Mouse (Mus musculus) erythroblast, embryonic 14.5 days (primary cell): Measurements from ENCODE around the gene Gjb5. TPM values are rescaled to one million over a fixed set of nuclear protein-coding genes. Genes with fewer than 3 reads are reported as not detected.

Source experiments
- H3K27me3 ChIP-seq: 2 replicates; pipeline ENCODE4 v1.6.1; 2012; ENCODE audit warnings: inconsistent platforms; ENCODE audit not compliant: control insufficient read depth
- H3K36me3 ChIP-seq: 2 replicates; pipeline ENCODE4 v1.6.1; 2012; ENCODE audit warnings: mild to moderate bottlenecking, inconsistent platforms; ENCODE audit not compliant: control insufficient read depth
- H3K4me1 ChIP-seq: 2 replicates; pipeline ENCODE4 v1.6.1; 2012; ENCODE audit warnings: inconsistent platforms; ENCODE audit not compliant: control insufficient read depth
- H3K4me3 ChIP-seq: replicated peaks from 2 replicates; pipeline ENCODE3; 2012; ENCODE audit warnings: moderate library complexity, mild to moderate bottlenecking, inconsistent platforms
- H3K9me3 ChIP-seq: 2 replicates; pipeline ENCODE4 v1.6.1; 2012; ENCODE audit warnings: low read length, inconsistent platforms, mixed read lengths; ENCODE audit not compliant: control insufficient read depth
- GATA1 ChIP-seq: IDR thresholded peaks from 2 replicates; pipeline ENCODE4 v1.6.1; 2012; ENCODE audit warnings: low read length, inconsistent platforms, mixed read lengths
- TAL1 ChIP-seq: IDR thresholded peaks from 3 replicates; pipeline ENCODE4 v1.6.1; 2012; ENCODE audit warnings: low read length, inconsistent platforms, mixed read lengths
- polyA plus RNA-seq: library from polyadenylated mRNA; stranded (reverse); fragments of >175 nt; gene quantifications from 2 replicates; pipeline ENCODE4 v1.2.3, GENCODE M21; 2012

Gene Gjb5
- polyA plus RNA-seq, 1 experiment = not detected

DNA sequence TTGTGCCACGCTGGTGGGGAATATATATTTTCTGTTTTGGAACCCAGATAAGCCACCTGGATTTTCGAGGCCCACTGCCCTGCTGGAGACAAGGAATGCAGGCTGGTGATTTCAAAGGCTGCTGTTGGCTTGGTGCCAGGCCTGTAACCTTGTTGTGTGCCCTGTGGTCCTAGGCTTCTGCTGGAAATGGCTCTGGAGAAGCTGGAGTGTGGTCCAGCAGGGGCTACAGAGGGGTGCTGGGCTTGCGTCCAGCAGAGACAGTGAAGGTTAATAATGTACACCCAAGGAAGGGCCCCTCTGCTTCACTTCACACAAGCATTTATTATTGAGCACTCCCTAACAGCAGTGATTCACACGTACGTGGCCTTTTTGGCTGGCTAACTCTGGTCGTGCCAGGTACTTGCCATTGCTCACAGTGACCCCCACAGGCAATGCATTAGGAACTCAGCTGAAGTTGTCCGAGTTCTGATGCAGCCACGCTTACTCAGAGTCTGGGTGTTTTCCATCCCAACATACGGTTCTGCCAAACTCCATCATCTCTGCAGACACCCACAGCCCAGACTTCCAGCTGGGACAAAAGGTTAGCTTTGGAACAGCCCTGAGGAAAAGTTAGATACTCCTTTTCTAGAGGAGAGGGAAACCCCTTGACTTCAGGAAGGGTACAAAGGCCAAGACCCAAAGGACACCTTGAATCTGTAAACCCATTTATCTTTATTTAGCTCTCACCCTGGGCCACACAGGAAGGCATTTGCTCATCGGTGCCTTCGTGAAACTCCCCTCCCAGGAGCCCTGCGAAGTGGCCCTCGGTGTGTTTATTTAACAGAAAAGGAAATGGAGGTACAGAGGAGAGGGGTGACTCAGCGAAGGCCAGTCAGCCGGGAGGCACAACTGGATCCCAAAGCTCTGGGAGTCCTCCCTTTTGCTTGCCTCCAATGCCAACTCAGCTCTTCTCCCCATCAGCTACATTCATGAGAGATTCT is 3.2 kb downstream of the Gjb5 start:
- H3K27me3 ChIP-seq = no peaks in the 10 kb centered on the region
- no peak overlapping the region for H3K4me3 ChIP-seq
- H3K36me3 ChIP-seq = peaks cover 9% of the 10 kb centered on the region; the same call in 1 of the 2 replicates
- no peak for TF ChIP-seq TAL1
- TF ChIP-seq GATA1 = no peak
- H3K9me3 ChIP-seq = no peaks in the 10 kb centered on the region
- peaks cover 7% of the 10 kb centered on the region for H3K4me1 ChIP-seq

DNA sequence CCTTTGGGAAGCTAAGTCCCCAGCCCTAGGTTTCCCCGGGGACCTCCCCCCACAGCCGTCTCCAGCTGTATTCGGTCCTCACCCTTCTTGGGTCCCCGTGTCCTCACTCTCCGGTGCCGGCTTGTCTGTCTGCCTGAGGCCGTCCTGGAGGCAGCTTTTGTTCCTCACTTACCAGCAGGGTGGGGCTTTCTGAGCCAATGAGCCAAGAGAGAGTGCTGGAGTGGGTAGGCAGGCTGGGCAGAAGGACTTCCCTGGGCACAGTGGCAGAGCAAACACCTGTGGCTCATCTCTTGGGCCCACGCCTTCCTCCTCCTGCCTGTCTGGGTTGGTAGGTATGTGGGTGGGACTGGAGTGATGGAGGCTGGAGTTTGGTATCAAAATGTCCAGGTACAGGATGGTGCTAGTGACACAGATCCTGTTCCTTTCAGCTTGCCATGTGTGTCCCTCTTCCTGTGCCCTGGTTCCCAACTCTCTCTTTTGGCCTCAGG is 4.0 kb downstream of the Gjb5 start, which contains the start of gene Gjb4:
TSS of gene Gjb4 (minus strand) at position 131 of the 488 bp plus-strand sequence.
- no peaks in the 10 kb centered on the region for H3K9me3 ChIP-seq
- peak within 1 kb of the TSS; percentile 30 for H3K4me3 ChIP-seq
- TF ChIP-seq GATA1 (no peak), TAL1 (no peak)
- H3K4me1 ChIP-seq = peaks cover 7% of the 10 kb centered on the region
- H3K36me3 ChIP-seq = peaks cover 9% of the 10 kb centered on the region; the same call in 1 of the 2 replicates
- no peaks in the 10 kb centered on the region for H3K27me3 ChIP-seq

- no peaks in the 10 kb centered on the region for H3K27me3 ChIP-seq
- H3K36me3 ChIP-seq = peaks cover 9% of the 10 kb centered on the region; the same call in 1 of the 2 replicates
- no peaks in the 10 kb centered on the region for H3K9me3 ChIP-seq
- peaks cover 5% of the 10 kb centered on the region for H3K4me1 ChIP-seq
- TF ChIP-seq GATA1 (no peak), TAL1 (no peak)
- no peak overlapping the region for H3K4me3 ChIP-seq
Observed at GRCm38 (mm10) chr4:127352594-127352993, 5.4 kb downstream of the Gjb5 start.

DNA sequence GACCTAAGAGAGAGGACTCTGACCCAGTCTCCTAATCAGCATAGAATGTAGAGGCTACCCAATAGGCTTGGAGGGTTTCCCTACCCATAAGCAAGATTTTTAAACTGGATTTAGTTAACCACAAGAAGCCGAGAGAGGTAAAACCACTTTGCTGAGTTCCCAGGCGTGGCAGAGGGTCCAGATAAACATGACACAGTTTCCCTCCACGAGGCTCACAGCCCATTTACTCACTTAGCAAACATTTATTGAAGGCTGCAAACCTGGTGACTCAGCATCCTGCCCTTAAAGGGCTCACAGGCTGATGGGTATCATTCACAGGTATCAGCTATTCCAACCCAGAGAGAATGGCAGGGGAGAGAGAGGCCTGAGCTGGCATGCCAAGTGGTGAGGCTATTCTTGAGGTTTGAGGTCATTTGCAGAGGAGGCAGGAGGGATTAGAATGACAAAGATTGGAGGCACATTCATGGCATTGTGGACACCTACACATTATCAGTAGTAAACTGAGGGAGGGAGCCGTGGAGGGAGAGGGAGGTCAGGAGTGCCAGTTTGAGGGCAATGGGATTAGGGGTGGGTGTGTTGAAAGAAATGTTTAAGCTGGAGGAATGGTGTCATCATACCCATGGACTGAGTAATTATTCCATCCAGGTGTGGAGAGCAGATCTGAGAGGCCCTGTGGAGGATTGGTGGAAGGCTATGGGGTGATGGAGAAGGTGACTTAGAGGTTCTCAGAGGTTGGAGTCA is 8.3 kb downstream of the Gjb5 start:
- no peak overlapping the region for H3K4me3 ChIP-seq
- H3K4me1 ChIP-seq = no peaks in the 10 kb centered on the region; the same call in 1 of the 2 replicates
- H3K27me3 ChIP-seq = no peaks in the 10 kb centered on the region
- no peaks in the 10 kb centered on the region for H3K9me3 ChIP-seq
- H3K36me3 ChIP-seq = peaks cover 9% of the 10 kb centered on the region; the same call in 1 of the 2 replicates
- no peak for TF ChIP-seq GATA1
- TF ChIP-seq TAL1 = no peak

DNA sequence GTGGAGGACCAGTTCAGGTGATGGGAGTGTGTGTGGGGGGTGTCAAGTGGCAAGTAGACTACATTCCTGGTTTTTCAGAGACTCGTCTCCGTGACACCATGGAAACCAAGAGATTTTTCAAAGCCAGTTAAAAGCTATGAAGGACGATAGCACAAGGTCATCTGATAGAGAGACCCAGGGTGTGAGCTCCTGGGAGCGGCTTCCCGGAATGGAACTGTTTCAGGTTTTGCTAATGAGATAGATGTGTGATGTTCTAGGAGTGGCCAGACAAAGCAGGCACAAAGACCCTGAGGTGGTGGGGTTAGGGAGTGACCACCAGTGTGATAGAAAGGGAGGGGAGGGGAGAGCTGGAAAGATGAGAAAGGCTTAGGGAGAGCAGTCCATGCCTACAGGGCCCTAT is 13.0 kb downstream of the Gjb5 start:
- Histone ChIP-seq H3K36me3 (no peaks in the 10 kb centered on the region; the same call in 1 of the 2 replicates), H3K9me3 (no peaks in the 10 kb centered on the region), H3K27me3 (no peaks in the 10 kb centered on the region), H3K4me3 (no peak overlapping the region), H3K4me1 (no peaks in the 10 kb centered on the region)
- TF ChIP-seq GATA1 (no peak), TAL1 (no peak)

DNA sequence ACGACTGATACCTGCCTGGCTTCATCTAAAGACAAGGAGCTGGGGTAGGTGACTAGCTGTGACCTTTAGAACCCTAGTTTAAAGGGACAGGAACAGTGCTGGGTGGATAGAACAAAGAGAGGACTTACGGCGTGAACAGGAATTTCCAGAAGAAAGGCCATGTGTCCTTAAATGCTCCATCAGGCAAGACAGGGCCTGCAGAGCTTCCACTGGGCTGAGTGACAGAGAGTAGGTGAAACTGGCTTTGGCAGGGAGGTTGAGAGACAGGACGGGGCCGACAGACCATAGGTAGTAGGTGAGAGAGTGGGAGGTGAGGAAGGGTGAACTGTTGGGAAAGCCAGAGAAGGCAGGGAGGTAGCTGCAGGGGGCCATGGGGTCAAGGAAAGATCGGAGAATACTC is 16.6 kb downstream of the Gjb5 start:
- TF ChIP-seq GATA1 = no peak
- no peak for TF ChIP-seq TAL1
- no peaks in the 10 kb centered on the region for H3K9me3 ChIP-seq
- H3K27me3 ChIP-seq = no peaks in the 10 kb centered on the region
- H3K36me3 ChIP-seq = no peaks in the 10 kb centered on the region
- no peaks in the 10 kb centered on the region for H3K4me1 ChIP-seq
- no peak overlapping the region for H3K4me3 ChIP-seq

GRCm38 (mm10) chr4:127337668-127338067 is 20.3 kb downstream of the Gjb5 start:
- H3K4me1 ChIP-seq = peaks cover 3% of the 10 kb centered on the region; the same call in 1 of the 2 replicates
- H3K4me3 ChIP-seq = no peak overlapping the region
- TF ChIP-seq TAL1 = no peak
- TF ChIP-seq GATA1 = no peak
- no peaks in the 10 kb centered on the region; the same call in 1 of the 2 replicates for H3K27me3 ChIP-seq
- H3K36me3 ChIP-seq = no peaks in the 10 kb centered on the region
- H3K9me3 ChIP-seq = no peaks in the 10 kb centered on the region

DNA sequence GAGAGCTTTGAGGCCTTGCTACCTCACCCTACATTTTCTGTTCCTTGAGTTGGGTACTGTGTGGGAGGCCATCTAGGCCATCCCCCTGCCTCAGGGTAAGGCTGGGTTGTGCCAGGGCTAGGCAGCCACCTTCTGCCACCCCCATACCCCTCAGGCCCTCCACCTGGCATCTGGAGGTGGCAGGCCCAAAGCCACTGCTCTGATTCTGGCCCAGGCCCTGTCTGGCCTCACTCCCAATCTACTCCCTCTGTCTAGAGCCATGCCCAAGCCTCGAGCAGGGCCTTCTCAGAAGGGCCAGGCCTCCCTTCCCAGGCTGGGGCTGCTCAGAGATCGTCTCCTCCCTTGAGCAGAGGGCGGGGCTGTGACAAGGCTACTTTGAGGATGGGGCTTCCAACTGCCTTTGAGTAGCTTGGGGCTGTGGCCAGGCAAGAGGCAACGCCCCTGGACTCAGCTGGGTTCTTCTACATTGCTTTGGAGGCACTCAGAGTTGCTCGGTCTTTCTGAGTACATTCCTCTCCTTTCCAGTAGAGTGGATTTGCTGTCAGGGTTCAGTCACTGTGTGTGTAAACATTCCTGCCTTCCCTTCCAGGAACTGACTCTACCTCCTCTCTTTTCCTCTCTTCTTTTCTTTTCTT is 23.0 kb downstream of the Gjb5 start:
- no peaks in the 10 kb centered on the region for H3K36me3 ChIP-seq
- no peak overlapping the region for H3K4me3 ChIP-seq
- peaks cover 3% of the 10 kb centered on the region; the same call in 1 of the 2 replicates for H3K4me1 ChIP-seq
- H3K27me3 ChIP-seq = peaks cover 22% of the 10 kb centered on the region
- H3K9me3 ChIP-seq = no peaks in the 10 kb centered on the region
- no peak for TF ChIP-seq GATA1
- TF ChIP-seq TAL1 = no peak
